Mouse (Mus musculus) hindbrain, embryonic 11.5 days (tissue): ENCODE results near the gene Kifc1. TPM values are rescaled to one million over a fixed set of nuclear protein-coding genes. Genes with fewer than 3 reads are reported as not detected.
"Not testable (repeated sequence)": the region's sequence is repeated elsewhere in the genome, so short reads cannot be mapped to it uniquely, and the experiment has no call there.

ENCODE experiments used
- ATAC-seq: fragments of 200-750 bp; cut with Nextera tagmentation; 2 replicates; pipeline ENCODE4 v1.8.0; 2017; ENCODE audit warnings: mild to moderate bottlenecking, moderate TSS enrichment, moderate library complexity; ENCODE audit not compliant: low FRiP score
- DNase-seq: peaks from one replicate; pipeline ENCODE4 v3.0.0-alpha.2; 2015; ENCODE audit warnings: low spot score
- H3K27ac ChIP-seq: fragments of 300-500 bp; sonication (generic); 2 replicates; pipeline ENCODE4 v1.5.1; 2014; ENCODE audit warnings: mild to moderate bottlenecking, low read depth, low read length
- H3K27me3 ChIP-seq: fragments of 300-500 bp; sonication (generic); 2 replicates; pipeline ENCODE4 v1.6.1; 2014; ENCODE audit warnings: mild to moderate bottlenecking, low read length, moderate library complexity, mixed read lengths; ENCODE audit not compliant: control insufficient read depth, insufficient read depth
- H3K36me3 ChIP-seq: fragments of 300-500 bp; sonication (generic); 2 replicates; pipeline ENCODE4 v1.6.1; 2014; ENCODE audit warnings: mild to moderate bottlenecking, low read length, moderate library complexity, mixed read lengths; ENCODE audit not compliant: control insufficient read depth, insufficient read depth
- H3K4me1 ChIP-seq: fragments of 300-500 bp; sonication (generic); replicated peaks from 2 replicates; pipeline ENCODE4 v1.6.1; 2014; ENCODE audit warnings: low read length, mixed read lengths; ENCODE audit not compliant: control insufficient read depth, insufficient read depth
- H3K4me2 ChIP-seq: fragments of 300-500 bp; sonication (generic); replicated peaks from 2 replicates; pipeline ENCODE4 v1.6.1; 2014; ENCODE audit warnings: mild to moderate bottlenecking, low read depth, low read length
- H3K4me3 ChIP-seq: fragments of 300-500 bp; sonication (generic); 2 replicates; pipeline ENCODE4 v1.5.1; 2014; ENCODE audit warnings: low read depth, low read length
- H3K9ac ChIP-seq: fragments of 300-500 bp; sonication (generic); 2 replicates; pipeline ENCODE4 v1.6.1; 2014; ENCODE audit warnings: low read depth, low read length
- H3K9me3 ChIP-seq: fragments of 300-500 bp; sonication (generic); 2 replicates; pipeline ENCODE4 v1.6.1; 2016; ENCODE audit warnings: low read length; ENCODE audit not compliant: control insufficient read depth
- WGBS: fragments of 180-500 bp; shearing (Covaris S2); extraction: QIAGEN DNeasy Blood & Tissue Kit; methylation state at CpG from one replicate; pipeline ENCODE4 v1.1.7; 2014; 5-methylcytosine and 5-hydroxymethylcytosine counted together
- polyA plus RNA-seq: library from polyadenylated mRNA; unstranded; fragments of >200 nt; fragmentation: Nextera tagmentation; extraction: Ambion mirVana; gene quantifications from 2 replicates; pipeline ENCODE4 v1.2.1, GENCODE M21; 2014

The Kifc1 gene
- polyA plus RNA-seq, 1 experiment from 2014 or later, result 5.3 TPM

GRCm38 (mm10) chr17:33908331-33909076 lies 18.0 kb upstream of the Kifc1 start:
- DNase-seq, result peak; percentile 47
- Histone ChIP-seq H3K4me1 (peaks cover 6% of the 10 kb centered on the region), H3K4me2 (peak overlapping the region; percentile 96), H3K36me3 (peaks cover 10% of the 10 kb centered on the region), H3K9me3 (no peaks in the 10 kb centered on the region), H3K4me3 (peak overlapping the region; percentile 87), H3K9ac (peak overlapping the region; percentile 70), H3K27ac (peak overlapping the region; percentile 84), H3K27me3 (no peaks in the 10 kb centered on the region)
- peak; percentile 71 for ATAC-seq
- WGBS, result under 1% methylated on average over 42 of the region's 44 CpGs

- not testable (repeated sequence) for H3K27me3 ChIP-seq, H3K4me2 ChIP-seq, H3K4me3 ChIP-seq, H3K36me3 ChIP-seq, H3K27ac ChIP-seq, H3K9me3 ChIP-seq, DNase-seq, H3K4me1 ChIP-seq, ATAC-seq, H3K9ac ChIP-seq
- WGBS, result 43% methylated on average over 3 of the region's 4 CpGs
Observed at GRCm38 (mm10) chr17:33904835-33905234, 14.4 kb upstream of the Kifc1 start, which contains the start of gene Platr17. TSS of gene Platr17 (plus strand) at chr17:33905135.

- H3K4me1 ChIP-seq, H3K4me2 ChIP-seq, H3K27me3 ChIP-seq, H3K4me3 ChIP-seq, H3K9ac ChIP-seq, DNase-seq, H3K9me3 ChIP-seq, ATAC-seq, H3K36me3 ChIP-seq, H3K27ac ChIP-seq: not testable (repeated sequence)
- WGBS, result 72% methylated on average over 6 of the region's 6 CpGs
Observed at GRCm38 (mm10) chr17:33903911-33904651, 13.6 kb upstream of the Kifc1 start.

GRCm38 (mm10) chr17:33902491-33902890 lies 12.0 kb upstream of the Kifc1 start:
- Histone ChIP-seq H3K27me3 (no peaks in the 10 kb centered on the region), H3K36me3 (no peaks in the 10 kb centered on the region), H3K9ac (no peak overlapping the region), H3K9me3 (no peaks in the 10 kb centered on the region), H3K27ac (no peak overlapping the region), H3K4me2 (no peak overlapping the region), H3K4me3 (no peak overlapping the region), H3K4me1 (no peaks in the 10 kb centered on the region)
- ATAC-seq (no peak), DNase-seq (no peak)
- 82% methylated on average over 7 of the region's 7 CpGs for WGBS

- WGBS, result 77% methylated on average over 4 of the region's 4 CpGs
- ATAC-seq (no peak), DNase-seq (no peak)
- Histone ChIP-seq H3K27ac (no peak overlapping the region), H3K9me3 (no peaks in the 10 kb centered on the region), H3K4me2 (no peak overlapping the region), H3K4me1 (no peaks in the 10 kb centered on the region), H3K4me3 (no peak overlapping the region), H3K9ac (no peak overlapping the region), H3K36me3 (no peaks in the 10 kb centered on the region), H3K27me3 (no peaks in the 10 kb centered on the region)
Observed at GRCm38 (mm10) chr17:33902079-33902478, 11.6 kb upstream of the Kifc1 start.

- no peak overlapping the region for H3K9ac ChIP-seq
- no peak for DNase-seq
- 81% methylated on average over 4 of the region's 4 CpGs for WGBS
Observed at GRCm38 (mm10) chr17:33901653-33902052, 11.2 kb upstream of the Kifc1 start.

GRCm38 (mm10) chr17:33900989-33901314 lies 10.5 kb upstream of the Kifc1 start:
- ATAC-seq, result no peak
- H3K27ac ChIP-seq, result no peak overlapping the region
- no peak overlapping the region for H3K9ac ChIP-seq
- no peaks in the 10 kb centered on the region for H3K36me3 ChIP-seq
- no peaks in the 10 kb centered on the region for H3K9me3 ChIP-seq
- no peak overlapping the region for H3K4me3 ChIP-seq
- DNase-seq, result no peak
- H3K27me3 ChIP-seq, result no peaks in the 10 kb centered on the region
- 90% methylated on average over 4 of the region's 4 CpGs for WGBS
- no peak overlapping the region for H3K4me2 ChIP-seq
- H3K4me1 ChIP-seq, result no peaks in the 10 kb centered on the region

More at GRCm38 (mm10) chr17:33901653-33902052, 11.2 kb upstream of the Kifc1 start:
- Histone ChIP-seq H3K9me3 (no peaks in the 10 kb centered on the region), H3K36me3 (no peaks in the 10 kb centered on the region), H3K4me1 (no peaks in the 10 kb centered on the region), H3K4me3 (no peak overlapping the region), H3K4me2 (no peak overlapping the region), H3K27me3 (no peaks in the 10 kb centered on the region), H3K27ac (no peak overlapping the region)
- no peak for ATAC-seq

GRCm38 (mm10) chr17:33900281-33900988 lies 10.0 kb upstream of the Kifc1 start:
- Histone ChIP-seq H3K9me3 (no peaks in the 10 kb centered on the region), H3K9ac (no peak overlapping the region), H3K36me3 (no peaks in the 10 kb centered on the region), H3K4me3 (no peak overlapping the region), H3K27ac (no peak overlapping the region), H3K4me1 (no peaks in the 10 kb centered on the region), H3K4me2 (no peak overlapping the region), H3K27me3 (no peaks in the 10 kb centered on the region)
- DNase-seq, result no peak
- 76% methylated on average over 7 of the region's 7 CpGs for WGBS
- no peak for ATAC-seq
